Mouse (Mus musculus) lung, adult 2 months (tissue): ENCODE measurements at regions not wholly inside any gene's neighbourhood (a gene's known extent, or its start where the extent isn't known, plus 50 kb on each side); places are given as distances from the start of the nearest gene placed in this dataset.

ENCODE experiments used
- CTCF ChIP-seq: fragments of 200-500 bp; IDR thresholded peaks from 2 replicates; pipeline ENCODE4 v1.5.1; 2011; ENCODE audit warnings: mild to moderate bottlenecking, low read length, control low read depth; ENCODE audit not compliant: insufficient read depth
- POLR2A ChIP-seq: fragments of 200-500 bp; IDR thresholded peaks from 2 replicates; pipeline ENCODE4 v1.6.1; 2011; ENCODE audit warnings: low read depth, mild to moderate bottlenecking, control low read depth, low read length, borderline replicate concordance; ENCODE audit errors: extremely low read depth

GRCm38 (mm10) chr5:73854774-73855371 lies 203.7 kb downstream of the Spata18 start:
- TF ChIP-seq POLR2A: no peak
- TF ChIP-seq CTCF: no peak
